Mouse (Mus musculus): Measurements from ENCODE around the gene Unc5cl. TPM values are rescaled to one million over a fixed set of nuclear protein-coding genes. Genes with fewer than 3 reads are reported as not detected.

The Unc5cl gene
- polyA plus RNA-seq, 1 experiment: not detected

GRCm38 (mm10) chr17:48410299-48410785 lies 44.4 kb upstream of the Unc5cl start:
- Histone ChIP-seq H3K4me2 (ENCODE audit: low read depth) (peak overlapping the region; percentile 91), H3K79me2 (ENCODE audit: control insufficient read depth, insufficient read depth) (peaks cover 35% of the 10 kb centered on the region), H3K36me3 (ENCODE audit: control insufficient read depth, insufficient read depth) (peaks cover 7% of the 10 kb centered on the region), H3K4me3 (peak overlapping the region; percentile 66), H3K27me3 (ENCODE audit: control insufficient read depth, insufficient read depth, insufficient read length) (no peaks in the 10 kb centered on the region), H3ac (ENCODE audit: control insufficient read depth, insufficient read length) (peak overlapping the region; percentile 60)
- TF ChIP-seq POLR2A (IDR thresholded peaks at IDR 0.05; ENCODE audit: insufficient read length, low read depth): no peak
- TF ChIP-seq POLR2AphosphoS2 (IDR thresholded peaks at IDR 0.05; ENCODE audit: insufficient read length, low read depth): no peak
- TF ChIP-seq MYOG (IDR thresholded peaks at IDR 0.05; ENCODE audit: control insufficient read depth in 1 of 3, insufficient read depth in 1 of 3, insufficient read length in 2 of 3, low read depth in 2 of 3): no peak
- no peak for TF ChIP-seq TCF3 (IDR thresholded peaks at IDR 0.05; ENCODE audit: insufficient read length, low read depth)
- no peak for TF ChIP-seq SRF (IDR thresholded peaks at IDR 0.05; ENCODE audit: control insufficient read depth, insufficient read length, low read depth)
- TF ChIP-seq MYOD1 (IDR thresholded peaks at IDR 0.05; ENCODE audit: control insufficient read depth in 1 of 3, insufficient read length in 2 of 3, low read depth in 2 of 3): no peak
- no peak for TF ChIP-seq E2F4 (IDR thresholded peaks at IDR 0.05; ENCODE audit: insufficient read depth)
- TF ChIP-seq CEBPB (IDR thresholded peaks at IDR 0.05; ENCODE audit: insufficient read depth, poor library complexity, severe bottlenecking): no peak

GRCm38 (mm10) chr17:48411241-48411640 lies 43.5 kb upstream of the Unc5cl start:
- Histone ChIP-seq H3K36me3 (ENCODE audit: control insufficient read depth, insufficient read depth) (peaks cover 11% of the 10 kb centered on the region), H3K27me3 (ENCODE audit: control insufficient read depth, insufficient read depth, insufficient read length) (no peaks in the 10 kb centered on the region), H3ac (ENCODE audit: control insufficient read depth, insufficient read length) (no peak overlapping the region), H3K4me3 (peak overlapping the region; percentile 66), H3K79me2 (ENCODE audit: control insufficient read depth, insufficient read depth) (peaks cover 26% of the 10 kb centered on the region), H3K4me2 (ENCODE audit: low read depth) (peak overlapping the region; percentile 91)
- TF ChIP-seq POLR2A (IDR thresholded peaks at IDR 0.05; ENCODE audit: insufficient read length, low read depth) (no peak), E2F4 (IDR thresholded peaks at IDR 0.05; ENCODE audit: insufficient read depth) (no peak), USF1 (IDR thresholded peaks at IDR 0.05; ENCODE audit: low read depth) (no peak), SRF (IDR thresholded peaks at IDR 0.05; ENCODE audit: control insufficient read depth, insufficient read length, low read depth) (no peak), CEBPB (IDR thresholded peaks at IDR 0.05; ENCODE audit: insufficient read depth, poor library complexity, severe bottlenecking) (no peak), MYOG (IDR thresholded peaks at IDR 0.05; ENCODE audit: control insufficient read depth in 1 of 3, insufficient read depth in 1 of 3, insufficient read length in 2 of 3, low read depth in 2 of 3) (no peak), MAX (IDR thresholded peaks at IDR 0.05; ENCODE audit: low read depth) (no peak), MYOD1 (IDR thresholded peaks at IDR 0.05; ENCODE audit: control insufficient read depth in 1 of 3, insufficient read length in 2 of 3, low read depth in 2 of 3) (no peak), TCF3 (IDR thresholded peaks at IDR 0.05; ENCODE audit: insufficient read length, low read depth) (no peak), TCF12 (IDR thresholded peaks at IDR 0.05; ENCODE audit: insufficient read depth, poor library complexity, severe bottlenecking) (no peak), REST (IDR thresholded peaks at IDR 0.05; ENCODE audit: insufficient read depth, insufficient read length) (no peak), POLR2AphosphoS2 (IDR thresholded peaks at IDR 0.05; ENCODE audit: insufficient read length, low read depth) (no peak)

GRCm38 (mm10) chr17:48416011-48416410 lies 38.7 kb upstream of the Unc5cl start:
- no peak overlapping the region for H3K4me2 ChIP-seq (ENCODE audit: low read depth)
- H3K79me2 ChIP-seq (ENCODE audit: control insufficient read depth, insufficient read depth): no peaks in the 10 kb centered on the region
- H3K27me3 ChIP-seq (ENCODE audit: control insufficient read depth, insufficient read depth, insufficient read length): no peaks in the 10 kb centered on the region
- H3ac ChIP-seq (ENCODE audit: control insufficient read depth, insufficient read length): no peak overlapping the region
- TF ChIP-seq SRF (IDR thresholded peaks at IDR 0.05; ENCODE audit: control insufficient read depth, insufficient read length, low read depth) (no peak), POLR2A (IDR thresholded peaks at IDR 0.05; ENCODE audit: insufficient read length, low read depth) (no peak), E2F4 (IDR thresholded peaks at IDR 0.05; ENCODE audit: insufficient read depth) (no peak), MAX (IDR thresholded peaks at IDR 0.05; ENCODE audit: low read depth) (no peak), TCF3 (IDR thresholded peaks at IDR 0.05; ENCODE audit: insufficient read length, low read depth) (no peak), REST (IDR thresholded peaks at IDR 0.05; ENCODE audit: insufficient read depth, insufficient read length) (no peak), MYOG (IDR thresholded peaks at IDR 0.05; ENCODE audit: control insufficient read depth in 1 of 3, insufficient read depth in 1 of 3, insufficient read length in 2 of 3, low read depth in 2 of 3) (no peak), CEBPB (IDR thresholded peaks at IDR 0.05; ENCODE audit: insufficient read depth, poor library complexity, severe bottlenecking) (no peak), TCF12 (IDR thresholded peaks at IDR 0.05; ENCODE audit: insufficient read depth, poor library complexity, severe bottlenecking) (no peak), MYOD1 (IDR thresholded peaks at IDR 0.05; ENCODE audit: control insufficient read depth in 1 of 3, insufficient read length in 2 of 3, low read depth in 2 of 3) (no peak), USF1 (IDR thresholded peaks at IDR 0.05; ENCODE audit: low read depth) (no peak), POLR2AphosphoS2 (IDR thresholded peaks at IDR 0.05; ENCODE audit: insufficient read length, low read depth) (no peak)
- H3K4me3 ChIP-seq: no peak overlapping the region
- H3K36me3 ChIP-seq (ENCODE audit: control insufficient read depth, insufficient read depth): peaks cover 21% of the 10 kb centered on the region

GRCm38 (mm10) chr17:48416425-48417195 lies 38.1 kb upstream of the Unc5cl start:
- Histone ChIP-seq H3K4me2 (ENCODE audit: low read depth) (no peak overlapping the region), H3K79me2 (ENCODE audit: control insufficient read depth, insufficient read depth) (no peaks in the 10 kb centered on the region), H3K27me3 (ENCODE audit: control insufficient read depth, insufficient read depth, insufficient read length) (no peaks in the 10 kb centered on the region), H3K4me3 (no peak overlapping the region), H3K36me3 (ENCODE audit: control insufficient read depth, insufficient read depth) (peaks cover 21% of the 10 kb centered on the region), H3ac (ENCODE audit: control insufficient read depth, insufficient read length) (no peak overlapping the region)
- TF ChIP-seq SRF (IDR thresholded peaks at IDR 0.05; ENCODE audit: control insufficient read depth, insufficient read length, low read depth): no peak
- TF ChIP-seq TCF12 (IDR thresholded peaks at IDR 0.05; ENCODE audit: insufficient read depth, poor library complexity, severe bottlenecking): no peak
- TF ChIP-seq MAX (IDR thresholded peaks at IDR 0.05; ENCODE audit: low read depth): no peak
- TF ChIP-seq POLR2A (IDR thresholded peaks at IDR 0.05; ENCODE audit: insufficient read length, low read depth): no peak
- TF ChIP-seq USF1 (IDR thresholded peaks at IDR 0.05; ENCODE audit: low read depth): no peak
- TF ChIP-seq POLR2AphosphoS2 (IDR thresholded peaks at IDR 0.05; ENCODE audit: insufficient read length, low read depth): peak; percentile 21

All from myocyte (in vitro differentiated cells).